Mouse (Mus musculus) limb, embryonic 11.5 days (tissue): ENCODE measurements around the gene Ggta1. TPM values are rescaled to one million over a fixed set of nuclear protein-coding genes. Genes with fewer than 3 reads are reported as not detected.

Experiments used
- ATAC-seq: fragments of 200-750 bp; cut with Nextera tagmentation; 2 replicates; pipeline ENCODE4 v1.8.0; 2017; ENCODE audit warnings: low read depth; ENCODE audit not compliant: insufficient number of reproducible peaks, low FRiP score, low TSS enrichment
- DNase-seq: peaks from one replicate; pipeline ENCODE4 v3.0.0-alpha.2; 2015; ENCODE audit warnings: low spot score
- H3K27ac ChIP-seq: fragments of 300-500 bp; sonication (generic); replicated peaks from 2 replicates; pipeline ENCODE4 v1.5.1; 2014; ENCODE audit warnings: low read depth, mild to moderate bottlenecking, low read length
- H3K27me3 ChIP-seq: fragments of 300-500 bp; sonication (generic); 2 replicates; pipeline ENCODE4 v1.6.1; 2014; ENCODE audit warnings: mild to moderate bottlenecking, low read length, mixed read lengths; ENCODE audit not compliant: control insufficient read depth, insufficient read depth
- H3K36me3 ChIP-seq: fragments of 300-500 bp; sonication (generic); 2 replicates; pipeline ENCODE4 v1.6.1; 2014; ENCODE audit warnings: mild to moderate bottlenecking, low read length, moderate library complexity, mixed read lengths; ENCODE audit not compliant: control insufficient read depth, insufficient read depth
- H3K4me1 ChIP-seq: fragments of 300-500 bp; sonication (generic); 2 replicates; pipeline ENCODE4 v1.6.1; 2014; ENCODE audit warnings: low read length, mixed read lengths; ENCODE audit not compliant: control insufficient read depth, insufficient read depth
- H3K4me2 ChIP-seq: fragments of 300-500 bp; sonication (generic); 2 replicates; pipeline ENCODE4 v1.6.1; 2014; ENCODE audit warnings: low read depth, mild to moderate bottlenecking, moderate library complexity; ENCODE audit not compliant: severe bottlenecking
- H3K4me3 ChIP-seq: fragments of 300-500 bp; sonication (generic); 2 replicates; pipeline ENCODE4 v1.5.1; 2014; ENCODE audit warnings: low read depth, low read length
- H3K9ac ChIP-seq: fragments of 300-500 bp; sonication (generic); 2 replicates; pipeline ENCODE4 v1.6.1; 2014; ENCODE audit warnings: mild to moderate bottlenecking, low read length
- H3K9me3 ChIP-seq: fragments of 300-500 bp; sonication (generic); 2 replicates; pipeline ENCODE4 v1.6.1; 2016; ENCODE audit warnings: low read length; ENCODE audit not compliant: control insufficient read depth
- WGBS: fragments of 180-500 bp; shearing (Covaris S2); extraction: QIAGEN DNeasy Blood & Tissue Kit; methylation state at CpG from one replicate; pipeline ENCODE4 v1.1.7; 2014; 5-methylcytosine and 5-hydroxymethylcytosine counted together
- polyA plus RNA-seq: library from polyadenylated mRNA; unstranded; fragments of >200 nt; fragmentation: Nextera tagmentation; extraction: Ambion mirVana; gene quantifications from 2 replicates; pipeline ENCODE4 v1.2.1, GENCODE M21; 2014

Ggta1 gene
- polyA plus RNA-seq, 1 experiment from 2014 or later: 6.0 TPM

DNA sequence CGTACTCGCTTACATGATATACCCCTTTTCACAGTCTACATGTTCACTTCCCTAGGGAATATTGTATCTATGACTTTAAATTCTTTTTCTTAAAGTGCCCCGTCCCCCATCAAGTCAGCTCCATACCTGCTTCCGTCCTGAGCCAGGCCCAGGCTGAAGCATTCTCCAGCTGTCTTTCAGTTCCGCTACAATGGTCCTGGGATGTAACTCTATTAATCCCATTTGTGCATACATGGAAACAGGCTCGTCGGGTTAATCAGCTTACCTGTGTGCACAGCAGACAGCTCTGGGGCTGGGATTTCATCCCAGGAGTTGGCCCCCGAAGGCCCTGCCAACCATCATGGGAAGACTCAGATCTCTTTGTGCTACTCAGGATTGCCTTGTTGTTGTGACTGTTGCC lies 32.2 kb downstream of the Ggta1 start:
- H3K27me3 ChIP-seq: no peaks in the 10 kb centered on the region
- H3K9ac ChIP-seq: no peak overlapping the region
- 0 out of 2 replicates have a peak, but pooled peaks cover 2% of the 10 kb centered on the region for H3K4me1 ChIP-seq
- ATAC-seq (no peak), DNase-seq (no peak)
- 92% methylated on average over 8 of the region's 8 CpGs for WGBS
- no peak overlapping the region for H3K4me2 ChIP-seq
- H3K9me3 ChIP-seq: no peaks in the 10 kb centered on the region
- no peaks in the 10 kb centered on the region for H3K36me3 ChIP-seq
- H3K4me3 ChIP-seq: no peak overlapping the region
- no peak overlapping the region for H3K27ac ChIP-seq

DNA sequence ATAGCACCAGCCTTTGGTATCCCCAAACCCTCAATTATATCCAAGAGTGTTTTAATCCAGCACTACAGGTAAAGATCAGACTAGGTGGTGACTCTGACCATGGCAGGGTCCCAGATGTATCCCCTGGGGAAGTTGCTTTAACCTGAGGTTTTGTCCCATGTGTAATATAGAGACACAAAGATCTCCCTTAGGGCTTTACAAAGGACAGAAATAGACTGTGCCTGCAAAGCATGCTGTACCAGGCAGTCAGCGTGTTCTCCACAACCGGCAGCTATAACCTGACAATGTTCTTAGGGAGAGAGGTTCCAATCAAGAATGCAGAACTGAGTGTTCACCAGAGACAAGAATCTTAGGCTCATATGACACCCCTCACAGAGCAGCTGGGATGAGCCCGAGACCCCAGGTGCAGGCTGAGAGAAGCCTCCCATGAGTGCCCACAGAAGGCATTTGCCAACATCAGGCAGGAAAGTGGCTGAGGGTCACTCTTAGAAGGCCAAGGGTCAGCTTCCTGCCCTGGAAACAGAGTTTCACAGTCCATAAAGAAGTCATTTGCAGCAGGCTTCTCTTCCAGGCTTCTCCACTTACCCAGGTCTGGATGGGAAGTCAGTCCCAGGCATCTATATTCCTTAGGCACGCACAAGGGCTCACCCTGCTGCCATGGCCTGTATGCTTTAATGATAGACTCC lies 34.3 kb downstream of the Ggta1 start:
- H3K27ac ChIP-seq: no peak overlapping the region
- ATAC-seq: no peak

DNA sequence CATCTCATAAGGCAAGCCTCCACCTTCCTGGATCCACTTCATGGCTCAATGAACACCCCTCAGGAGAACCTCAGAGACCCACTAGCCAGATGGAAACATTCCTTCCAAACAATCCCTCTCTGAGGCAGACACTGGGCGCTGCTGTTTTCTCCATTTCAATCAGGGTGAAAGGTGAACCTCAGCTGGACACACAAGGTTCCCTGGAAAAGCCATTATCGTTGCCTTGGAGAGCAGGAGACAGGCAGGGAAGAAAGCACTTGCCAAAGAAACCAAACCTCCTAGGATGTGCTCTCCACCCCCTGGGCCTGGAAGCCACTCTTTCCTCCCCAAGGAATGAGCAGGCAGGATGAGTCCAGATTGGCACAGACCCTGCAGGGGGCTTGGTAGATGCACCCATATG lies 35.5 kb downstream of the Ggta1 start:
- DNase-seq (no peak), ATAC-seq (no peak)
- Histone ChIP-seq H3K4me1 (no peaks in the 10 kb centered on the region), H3K36me3 (no peaks in the 10 kb centered on the region), H3K27ac (no peak overlapping the region), H3K9ac (no peak overlapping the region), H3K27me3 (no peaks in the 10 kb centered on the region), H3K4me2 (no peak overlapping the region), H3K9me3 (no peaks in the 10 kb centered on the region), H3K4me3 (no peak overlapping the region)
- 50% methylated on average over 2 of the region's 2 CpGs for WGBS

More for the DNA sequence above, 34.3 kb downstream of the Ggta1 start:
- DNase-seq: no peak
- Histone ChIP-seq H3K27me3 (no peaks in the 10 kb centered on the region), H3K4me3 (no peak overlapping the region), H3K36me3 (no peaks in the 10 kb centered on the region), H3K9ac (no peak overlapping the region), H3K9me3 (no peaks in the 10 kb centered on the region), H3K4me1 (0 out of 2 replicates have a peak, but pooled peaks cover 1% of the 10 kb centered on the region), H3K4me2 (no peak overlapping the region)
- 41% methylated on average over 4 of the region's 4 CpGs for WGBS

DNA sequence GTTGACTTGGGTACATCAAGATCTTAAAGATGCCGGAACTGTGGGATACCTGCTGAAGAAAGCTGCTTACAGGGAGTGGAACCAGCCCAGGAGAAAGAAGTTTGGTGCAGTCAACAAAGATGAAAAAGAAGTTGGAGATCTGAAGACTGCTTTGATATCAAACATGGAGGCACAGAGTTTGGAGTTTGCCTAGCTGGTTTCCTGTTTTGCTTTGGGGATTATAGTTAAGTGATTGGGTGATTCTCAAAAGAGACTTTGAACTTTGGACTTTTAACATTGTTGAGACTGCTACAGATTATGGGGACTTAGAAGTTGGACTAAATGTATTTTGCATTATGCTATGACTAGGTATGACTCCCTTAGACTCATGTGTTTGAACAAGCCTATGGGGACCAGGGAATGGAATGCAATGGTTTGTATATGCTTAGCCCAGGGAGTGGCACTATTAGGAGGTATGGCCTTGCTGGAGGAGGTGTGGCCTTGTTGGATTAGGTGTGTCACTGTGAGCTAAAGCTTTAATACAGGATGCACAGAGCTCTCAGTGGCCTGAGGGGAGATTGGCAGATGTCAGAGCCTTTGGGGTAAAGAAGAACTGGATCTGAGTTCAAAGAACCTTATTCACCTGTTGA lies 39.2 kb downstream of the Ggta1 start:
- DNase-seq (no peak), ATAC-seq (no peak)
- WGBS: 92% methylated on average over 1 of the region's 1 CpGs
- H3K27ac ChIP-seq: no peak overlapping the region
- H3K4me1 ChIP-seq: no peaks in the 10 kb centered on the region
- H3K9me3 ChIP-seq: no peaks in the 10 kb centered on the region
- no peaks in the 10 kb centered on the region for H3K36me3 ChIP-seq
- H3K9ac ChIP-seq: no peak overlapping the region
- H3K4me3 ChIP-seq: no peak overlapping the region
- no peaks in the 10 kb centered on the region for H3K27me3 ChIP-seq
- no peak overlapping the region for H3K4me2 ChIP-seq

- no peaks in the 10 kb centered on the region for H3K9me3 ChIP-seq
- no peaks in the 10 kb centered on the region for H3K4me1 ChIP-seq
- H3K4me2 ChIP-seq: no peak overlapping the region
- H3K36me3 ChIP-seq: no peaks in the 10 kb centered on the region
- no peaks in the 10 kb centered on the region for H3K27me3 ChIP-seq
- no peak overlapping the region for H3K9ac ChIP-seq
- 82% methylated on average over 3 of the region's 3 CpGs for WGBS
- ATAC-seq (no peak), DNase-seq (no peak)
- no peak overlapping the region for H3K4me3 ChIP-seq
- no peak overlapping the region for H3K27ac ChIP-seq
These were observed 40.6 kb downstream of the Ggta1 start for GRCm38 (mm10) chr2:35422384-35422783.

DNA sequence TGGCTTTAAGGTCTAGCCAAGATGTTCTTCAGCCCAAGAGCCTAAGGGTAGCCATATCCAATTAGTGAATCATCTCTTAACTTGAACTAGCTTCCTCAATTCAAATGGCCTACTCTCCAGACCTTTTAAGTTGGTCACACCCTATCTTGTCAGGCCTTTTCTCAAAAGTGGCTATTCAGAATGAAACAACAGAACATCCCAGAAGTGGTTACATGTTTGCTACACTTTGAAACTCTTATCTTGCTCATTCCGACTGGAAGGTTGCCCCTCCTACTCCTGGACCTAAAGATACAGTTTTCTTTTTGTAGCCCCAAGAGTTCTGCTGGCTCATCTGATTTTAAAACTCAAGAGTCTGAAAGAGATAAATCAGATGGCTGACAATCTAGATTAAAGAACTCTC lies 42.4 kb downstream of the Ggta1 start:
- Histone ChIP-seq H3K4me1 (no peaks in the 10 kb centered on the region), H3K9ac (no peak overlapping the region), H3K27me3 (no peaks in the 10 kb centered on the region), H3K27ac (no peak overlapping the region), H3K4me2 (no peak overlapping the region), H3K9me3 (no peaks in the 10 kb centered on the region), H3K4me3 (no peak overlapping the region), H3K36me3 (no peaks in the 10 kb centered on the region)
- WGBS: 92% methylated on average over 1 of the region's 1 CpGs
- no peak for ATAC-seq
- DNase-seq: no peak

GRCm38 (mm10) chr2:35419671-35420070 lies 43.4 kb downstream of the Ggta1 start:
- Histone ChIP-seq H3K4me1 (no peaks in the 10 kb centered on the region), H3K9me3 (no peaks in the 10 kb centered on the region), H3K27me3 (no peaks in the 10 kb centered on the region), H3K4me2 (no peak overlapping the region), H3K36me3 (no peaks in the 10 kb centered on the region), H3K4me3 (no peak overlapping the region), H3K27ac (no peak overlapping the region), H3K9ac (no peak overlapping the region)
- WGBS: 100% methylated on average over 2 of the region's 2 CpGs
- DNase-seq: no peak
- ATAC-seq: no peak

DNA sequence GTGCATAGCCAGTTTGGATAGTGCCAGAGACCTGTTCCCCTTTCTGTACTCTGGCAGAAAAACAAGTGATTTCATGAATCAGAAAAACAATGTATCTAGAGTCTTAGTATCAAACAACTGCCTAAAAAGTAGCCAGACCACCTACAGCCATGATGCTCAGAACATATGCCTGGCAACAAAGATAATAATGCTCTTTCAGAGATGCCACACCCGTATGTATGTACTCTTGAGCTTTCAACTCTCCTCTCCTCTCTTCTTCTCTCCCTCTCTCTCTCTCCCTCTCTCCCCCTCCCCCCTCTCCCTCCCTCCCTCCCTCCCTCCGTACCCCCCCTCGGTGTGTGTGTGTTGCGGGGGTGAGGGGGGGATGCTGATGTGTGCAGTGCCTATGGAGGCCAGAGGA lies 43.8 kb downstream of the Ggta1 start:
- Histone ChIP-seq H3K36me3 (no peaks in the 10 kb centered on the region), H3K27ac (no peak overlapping the region), H3K9me3 (no peaks in the 10 kb centered on the region), H3K9ac (no peak overlapping the region), H3K27me3 (no peaks in the 10 kb centered on the region), H3K4me2 (no peak overlapping the region), H3K4me3 (no peak overlapping the region), H3K4me1 (no peaks in the 10 kb centered on the region)
- DNase-seq (no peak), ATAC-seq (no peak)
- WGBS: 93% methylated on average over 3 of the region's 4 CpGs
